Mouse (Mus musculus): Measurements from ENCODE around the gene Atf6. TPM values are rescaled to one million over a fixed set of nuclear protein-coding genes. Genes with fewer than 3 reads are reported as not detected.

Atf6 gene
- polyA plus RNA-seq, 1 experiment from 2014 or later: 9.2 TPM

DNA sequence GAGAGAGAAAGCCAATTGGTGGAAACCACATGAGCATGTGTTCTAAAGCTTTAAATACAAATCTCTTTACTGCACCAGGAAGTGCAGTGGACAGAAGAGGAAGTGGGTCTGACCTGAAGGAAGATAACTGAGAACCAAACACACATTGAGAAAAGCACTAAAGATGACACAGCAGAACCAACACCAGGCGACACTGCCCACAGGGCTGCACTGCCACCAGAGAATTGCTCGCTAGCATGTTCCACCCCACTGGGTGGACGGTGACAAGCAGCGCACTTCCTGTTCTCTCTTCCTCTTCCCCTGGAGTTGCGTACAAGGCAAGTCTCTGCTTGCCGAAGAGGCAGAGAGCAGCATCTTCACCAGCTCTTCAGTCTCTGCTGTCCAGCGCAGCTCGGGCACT lies 158.1 kb downstream of the Atf6 start:
- 85% methylated on average over 8 of the region's 8 CpGs for WGBS
- H3K36me3 ChIP-seq: peaks cover 13% of the 10 kb centered on the region; the same call in 1 of the 2 replicates
- no peak overlapping the region for H3K4me3 ChIP-seq (replicated peaks)
- H3K9ac ChIP-seq: no peak overlapping the region
- H3K27me3 ChIP-seq: no peaks in the 10 kb centered on the region
- H3K4me2 ChIP-seq: no peak overlapping the region
- ATAC-seq (replicated peaks; ENCODE audit: low FRiP score): no peak
- no peaks in the 10 kb centered on the region for H3K4me1 ChIP-seq
- no peak overlapping the region for H3K27ac ChIP-seq
- H3K9me3 ChIP-seq (replicated peaks): no peaks in the 10 kb centered on the region

DNA sequence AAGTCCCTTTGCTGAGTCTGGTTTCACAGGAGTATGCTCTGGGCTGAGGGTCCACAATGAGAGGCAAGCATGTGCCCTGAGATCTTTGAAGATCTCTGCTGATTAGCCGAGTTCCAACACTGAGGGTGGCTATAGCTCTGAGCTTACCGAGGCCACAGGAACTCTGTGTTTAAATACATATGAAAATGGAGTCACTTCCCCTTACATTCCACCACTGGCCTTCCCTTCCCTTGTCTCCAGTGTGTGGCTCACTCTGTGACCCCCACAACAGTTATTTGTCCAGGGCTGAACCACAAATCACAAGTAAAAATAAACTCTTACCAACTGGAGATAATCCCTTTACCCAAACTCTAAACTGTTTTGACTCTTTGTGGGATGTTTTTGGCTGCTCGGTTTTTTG lies 158.5 kb downstream of the Atf6 start:
- 86% methylated on average over 3 of the region's 3 CpGs for WGBS
- Histone ChIP-seq H3K27me3 (no peaks in the 10 kb centered on the region), H3K4me3 (replicated peaks) (no peak overlapping the region), H3K4me1 (no peaks in the 10 kb centered on the region), H3K4me2 (no peak overlapping the region), H3K27ac (no peak overlapping the region), H3K9ac (no peak overlapping the region), H3K9me3 (replicated peaks) (no peaks in the 10 kb centered on the region), H3K36me3 (peaks cover 13% of the 10 kb centered on the region; the same call in 1 of the 2 replicates)
- ATAC-seq (replicated peaks; ENCODE audit: low FRiP score): no peak

- Histone ChIP-seq H3K27me3 (no peaks in the 10 kb centered on the region), H3K27ac (no peak overlapping the region), H3K9me3 (replicated peaks) (no peaks in the 10 kb centered on the region), H3K4me2 (no peak overlapping the region), H3K4me3 (replicated peaks) (no peak overlapping the region), H3K36me3 (peaks cover 13% of the 10 kb centered on the region; the same call in 1 of the 2 replicates), H3K4me1 (no peaks in the 10 kb centered on the region), H3K9ac (no peak overlapping the region)
- ATAC-seq (replicated peaks; ENCODE audit: low FRiP score): no peak
- 79% methylated on average over 4 of the region's 4 CpGs for WGBS
These were observed 161.5 kb downstream of the Atf6 start for GRCm38 (mm10) chr1:170706046-170706445.

DNA sequence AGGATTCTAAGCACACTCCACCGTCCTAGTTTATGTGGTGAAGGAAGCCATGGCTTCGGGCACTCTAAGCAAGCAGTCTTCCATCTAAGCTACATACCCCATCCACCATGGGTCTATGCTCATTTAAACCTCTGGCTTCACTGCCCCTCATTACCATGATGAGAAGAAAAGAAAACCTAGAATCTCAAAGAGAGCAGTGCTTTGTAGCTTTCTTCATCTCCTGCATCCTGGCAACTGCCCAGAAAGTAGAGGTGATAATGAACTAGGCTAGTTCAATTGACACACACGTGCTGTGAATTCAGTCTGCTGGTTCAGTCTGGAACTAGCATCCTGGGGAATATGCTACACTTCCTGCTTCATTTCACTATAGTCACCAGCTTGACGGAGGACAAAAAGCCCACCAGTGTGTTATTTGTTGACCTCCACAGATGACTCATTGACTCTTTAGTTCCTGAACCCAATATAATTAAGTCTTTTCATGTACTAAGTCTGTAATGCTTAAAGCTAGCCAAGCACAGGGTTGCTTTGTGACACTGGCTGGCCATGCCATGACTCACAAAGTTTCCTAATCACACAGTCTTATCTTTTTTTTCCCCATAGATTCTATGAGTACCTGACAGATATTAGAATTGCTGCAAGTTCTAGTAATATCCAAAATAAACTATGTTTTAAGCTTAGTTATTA lies 162.5 kb downstream of the Atf6 start:
- no peak overlapping the region for H3K27ac ChIP-seq
- WGBS: 70% methylated on average over 4 of the region's 4 CpGs

GRCm38 (mm10) chr1:170704103-170704502 lies 163.5 kb downstream of the Atf6 start:
- H3K27ac ChIP-seq: no peak overlapping the region
- no peaks in the 10 kb centered on the region for H3K27me3 ChIP-seq
- no peaks in the 10 kb centered on the region for H3K9me3 ChIP-seq (replicated peaks)
- no peak for ATAC-seq (replicated peaks; ENCODE audit: low FRiP score)
- H3K4me2 ChIP-seq: no peak overlapping the region
- peaks cover 10% of the 10 kb centered on the region; the same call in 1 of the 2 replicates for H3K36me3 ChIP-seq
- 91% methylated on average over 6 of the region's 6 CpGs for WGBS
- no peaks in the 10 kb centered on the region for H3K4me1 ChIP-seq
- no peak overlapping the region for H3K9ac ChIP-seq
- H3K4me3 ChIP-seq (replicated peaks): no peak overlapping the region

More for the DNA sequence above, 162.5 kb downstream of the Atf6 start:
- no peaks in the 10 kb centered on the region for H3K4me1 ChIP-seq
- H3K4me3 ChIP-seq (replicated peaks): no peak overlapping the region
- ATAC-seq (replicated peaks; ENCODE audit: low FRiP score): no peak
- H3K36me3 ChIP-seq: peaks cover 13% of the 10 kb centered on the region; the same call in 1 of the 2 replicates
- H3K4me2 ChIP-seq: no peak overlapping the region
- no peak overlapping the region for H3K9ac ChIP-seq
- H3K27me3 ChIP-seq: no peaks in the 10 kb centered on the region
- H3K9me3 ChIP-seq (replicated peaks): no peaks in the 10 kb centered on the region

- Histone ChIP-seq H3K9ac (no peak overlapping the region), H3K4me2 (no peak overlapping the region), H3K27ac (no peak overlapping the region), H3K4me3 (replicated peaks) (no peak overlapping the region), H3K27me3 (no peaks in the 10 kb centered on the region), H3K36me3 (peaks cover 5% of the 10 kb centered on the region; the same call in 1 of the 2 replicates), H3K4me1 (peaks cover 5% of the 10 kb centered on the region), H3K9me3 (replicated peaks) (no peaks in the 10 kb centered on the region)
- 81% methylated on average over 6 of the region's 6 CpGs for WGBS
- ATAC-seq (replicated peaks; ENCODE audit: low FRiP score): no peak
These were observed 164.6 kb downstream of the Atf6 start for GRCm38 (mm10) chr1:170702958-170703357.

- ATAC-seq (replicated peaks; ENCODE audit: low FRiP score): no peak
- H3K36me3 ChIP-seq: no peaks in the 10 kb centered on the region
- peaks cover 9% of the 10 kb centered on the region for H3K4me1 ChIP-seq
- no peak overlapping the region for H3K27ac ChIP-seq
- no peaks in the 10 kb centered on the region for H3K9me3 ChIP-seq (replicated peaks)
- no peak overlapping the region for H3K4me3 ChIP-seq (replicated peaks)
- 73% methylated on average over 2 of the region's 2 CpGs for WGBS
- H3K4me2 ChIP-seq: no peak overlapping the region
- H3K27me3 ChIP-seq: no peaks in the 10 kb centered on the region
- H3K9ac ChIP-seq: no peak overlapping the region
These were observed 165.3 kb downstream of the Atf6 start for GRCm38 (mm10) chr1:170702263-170702662.

- no peak overlapping the region for H3K4me3 ChIP-seq (replicated peaks)
- WGBS: 85% methylated on average over 8 of the region's 8 CpGs
These were observed 166.0 kb downstream of the Atf6 start for GRCm38 (mm10) chr1:170701582-170701981.

DNA sequence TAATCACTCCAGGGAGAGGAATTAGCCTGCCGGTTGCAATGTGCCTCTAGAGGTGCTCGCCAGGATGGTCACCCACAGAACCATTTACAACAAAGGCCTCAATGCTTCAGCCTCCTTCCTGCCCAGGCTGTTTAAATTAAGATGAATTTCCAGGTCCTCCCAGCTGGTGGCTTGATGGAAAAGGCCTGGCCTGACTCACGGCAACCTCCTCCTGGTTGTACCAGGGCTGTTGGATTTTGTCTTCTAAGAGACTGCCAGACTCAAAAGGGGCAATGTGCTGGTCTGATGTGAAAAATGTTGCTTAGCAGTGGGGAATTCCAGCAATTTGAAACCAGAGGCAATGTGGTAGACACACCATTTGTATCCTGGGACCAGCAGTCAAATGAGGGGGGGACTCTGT lies 166.4 kb downstream of the Atf6 start:
- peaks cover 9% of the 10 kb centered on the region for H3K4me1 ChIP-seq
- H3K27me3 ChIP-seq: no peaks in the 10 kb centered on the region
- WGBS: 71% methylated on average over 3 of the region's 3 CpGs
- H3K27ac ChIP-seq: no peak overlapping the region
- no peak for ATAC-seq (replicated peaks; ENCODE audit: low FRiP score)
- H3K9ac ChIP-seq: no peak overlapping the region
- H3K9me3 ChIP-seq (replicated peaks): no peaks in the 10 kb centered on the region
- no peaks in the 10 kb centered on the region for H3K36me3 ChIP-seq
- H3K4me3 ChIP-seq (replicated peaks): no peak overlapping the region
- no peak overlapping the region for H3K4me2 ChIP-seq

More at GRCm38 (mm10) chr1:170701582-170701981, 166.0 kb downstream of the Atf6 start:
- Histone ChIP-seq H3K27ac (no peak overlapping the region), H3K36me3 (no peaks in the 10 kb centered on the region), H3K27me3 (no peaks in the 10 kb centered on the region), H3K9me3 (replicated peaks) (no peaks in the 10 kb centered on the region), H3K4me1 (peaks cover 9% of the 10 kb centered on the region), H3K4me2 (no peak overlapping the region), H3K9ac (no peak overlapping the region)
- ATAC-seq (replicated peaks; ENCODE audit: low FRiP score): no peak

GRCm38 (mm10) chr1:170700496-170701027 lies 167.0 kb downstream of the Atf6 start:
- 94% methylated on average over 3 of the region's 3 CpGs for WGBS
- H3K36me3 ChIP-seq: no peaks in the 10 kb centered on the region
- no peak overlapping the region for H3K27ac ChIP-seq
- no peak for ATAC-seq (replicated peaks; ENCODE audit: low FRiP score)
- no peak overlapping the region for H3K9ac ChIP-seq
- peaks cover 9% of the 10 kb centered on the region for H3K4me1 ChIP-seq
- no peak overlapping the region for H3K4me2 ChIP-seq
- no peak overlapping the region for H3K4me3 ChIP-seq (replicated peaks)
- H3K27me3 ChIP-seq: no peaks in the 10 kb centered on the region
- H3K9me3 ChIP-seq (replicated peaks): no peaks in the 10 kb centered on the region

DNA sequence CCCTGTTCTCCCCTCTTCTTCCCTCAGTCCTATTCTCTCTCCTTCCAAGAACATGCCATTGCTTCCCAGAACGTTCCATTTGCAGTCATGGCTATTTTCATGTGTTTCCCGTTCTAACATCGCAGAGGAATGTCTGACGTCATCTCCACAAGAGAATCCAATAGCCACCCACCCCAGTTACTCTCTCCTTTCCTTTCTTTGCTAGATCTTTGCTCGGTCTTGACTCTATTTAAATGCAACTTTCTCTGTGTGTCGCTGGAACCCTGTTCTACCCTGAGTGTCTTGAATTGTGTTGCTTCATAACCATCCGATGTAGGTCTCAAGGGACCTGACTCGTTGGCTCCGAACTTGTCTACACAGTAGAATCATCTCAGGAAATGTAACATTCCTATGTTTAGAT lies 168.0 kb downstream of the Atf6 start:
- Histone ChIP-seq H3K36me3 (no peaks in the 10 kb centered on the region), H3K9me3 (replicated peaks) (no peaks in the 10 kb centered on the region), H3K27me3 (no peaks in the 10 kb centered on the region), H3K4me1 (peaks cover 17% of the 10 kb centered on the region), H3K27ac (no peak overlapping the region), H3K4me2 (no peak overlapping the region), H3K9ac (no peak overlapping the region), H3K4me3 (replicated peaks) (no peak overlapping the region)
- 80% methylated on average over 9 of the region's 9 CpGs for WGBS
- no peak for ATAC-seq (replicated peaks; ENCODE audit: low FRiP score)

GRCm38 (mm10) chr1:170698771-170699170 lies 168.8 kb downstream of the Atf6 start:
- Histone ChIP-seq H3K4me1 (peaks cover 17% of the 10 kb centered on the region), H3K27me3 (no peaks in the 10 kb centered on the region), H3K9ac (no peak overlapping the region), H3K4me3 (replicated peaks) (no peak overlapping the region), H3K27ac (no peak overlapping the region), H3K4me2 (no peak overlapping the region), H3K36me3 (no peaks in the 10 kb centered on the region), H3K9me3 (replicated peaks) (no peaks in the 10 kb centered on the region)
- WGBS: 84% methylated on average over 3 of the region's 3 CpGs
- ATAC-seq (replicated peaks; ENCODE audit: low FRiP score): no peak

All from kidney, embryonic 15.5 days (tissue).